Comparison of ENCODE assay signal across 15 mouse cellular contexts in the genomic region with DNA sequence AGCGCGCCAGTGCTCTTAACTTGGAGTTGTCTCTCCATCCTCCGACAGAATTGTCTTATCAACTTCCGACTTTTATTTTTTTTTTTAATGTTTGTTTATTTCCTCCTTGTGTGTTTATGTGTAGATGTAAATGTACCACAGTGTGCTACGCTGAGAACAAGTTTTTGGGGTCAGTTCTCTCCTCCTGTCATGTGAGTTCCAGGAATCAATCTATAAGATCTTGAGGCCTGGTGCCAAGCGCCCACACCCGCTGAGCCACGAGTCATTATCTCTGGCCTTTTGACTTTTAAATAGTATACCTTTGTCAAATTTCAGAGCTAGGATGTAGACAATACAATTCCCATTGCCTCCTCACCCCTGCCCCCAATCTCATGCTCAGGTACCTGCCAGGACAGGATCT. TPM values are rescaled to one million over a fixed set of nuclear protein-coding genes. Genes with fewer than 3 reads are reported as not detected.
DNase-seq lines count a peak whose midpoint lies in the region; ATAC-seq and TF ChIP-seq lines count a peak whose summit lies in the region.
"Had no signal": no experiment of that assay in that cellular context is flagged by ENCODE, and none has a peak within 500 bp of the region (broad histone marks: within the 10 kb centered on the region; RNA-seq: fewer than 3 reads in every experiment).

No protein-coding gene starts in this region.

- no peak for TF ChIP-seq RAD21 in MEL (IDR thresholded peaks at IDR 0.05; ENCODE audit: low read depth, low read length)

- H3K27ac ChIP-seq in heart, embryonic 12.5 days (ENCODE audit: poor library complexity, severe bottlenecking) = peak overlapping the region; percentile 77; the same call in 1 of the 2 replicates
- H3K27ac ChIP-seq in MEL (ENCODE audit: control insufficient read depth, low read depth, low read length) = peak overlapping the region; percentile 67
- peak overlapping the region; percentile 75 for H3K27ac ChIP-seq in liver, embryonic 14.5 days
- H3K27ac ChIP-seq: limb, embryonic 10.5 days; neural tube, embryonic 12.5 days had no signal

- H3K9ac ChIP-seq in heart, embryonic 12.5 days = no peak overlapping the region
- peak overlapping the region; percentile 31; the same call in 1 of the 2 replicates for H3K9ac ChIP-seq in MEL (ENCODE audit: control insufficient read depth, low read depth, low read length, poor library complexity, severe bottlenecking)
- H3K9ac ChIP-seq in liver, embryonic 14.5 days (replicated peaks) = no peak overlapping the region
- H3K9ac ChIP-seq: neural tube, embryonic 12.5 days had no signal

- no peak for ATAC-seq in heart, embryonic 12.5 days (ENCODE audit: insufficient number of reproducible peaks, low FRiP score)
- 0 out of 2 replicates have a peak, but pooled peaks have one; percentile 32 for ATAC-seq in liver, embryonic 14.5 days (ENCODE audit: insufficient read depth)

- H3K36me3 ChIP-seq in heart, embryonic 12.5 days = no peaks in the 10 kb centered on the region
- peaks cover 8% of the 10 kb centered on the region for H3K36me3 ChIP-seq in E14TG2a.4 (ENCODE audit: insufficient read depth, low read length)
- peaks cover 0 to 34% of the 10 kb centered on the region in 2 experiments; a peak in 2 of 4 replicates for H3K36me3 ChIP-seq in MEL (ENCODE audit: control insufficient read depth in 1 of 2, insufficient read depth in 2 of 2, low read length in 2 of 2)
- no peaks in the 10 kb centered on the region for H3K36me3 ChIP-seq in liver, embryonic 14.5 days (replicated peaks; ENCODE audit: control insufficient read depth, insufficient read depth, low read depth)
- H3K36me3 ChIP-seq: limb, embryonic 10.5 days; neural tube, embryonic 12.5 days had no signal

- TF ChIP-seq CTCF in E14TG2a.4 (conservative IDR thresholded peaks at IDR 0.05; ENCODE audit: low read length) = no peak
- no peak for TF ChIP-seq CTCF in MEL (IDR thresholded peaks at IDR 0.05 in 2 of 3, conservative IDR thresholded peaks at IDR 0.05 in 1 of 3; ENCODE audit: control insufficient read depth in 1 of 3, insufficient read depth in 1 of 3, low read depth in 2 of 3, low read length in 3 of 3, poor library complexity in 1 of 3, severe bottlenecking in 1 of 3)
- TF ChIP-seq CTCF in liver, embryonic 14.5 days (IDR thresholded peaks at IDR 0.05; ENCODE audit: low read depth) = no peak

- H3K4me1 ChIP-seq in heart, embryonic 12.5 days (replicated peaks) = peaks cover 29% of the 10 kb centered on the region
- H3K4me1 ChIP-seq in E14TG2a.4 (replicated peaks; ENCODE audit: low read depth, low read length) (peaks cover 81% of the 10 kb centered on the region), MEL (ENCODE audit: control insufficient read depth in 1 of 2, insufficient read depth in 2 of 2, low read length in 2 of 2) (peaks cover 15 to 21% of the 10 kb centered on the region in 2 experiments)
- H3K4me1 ChIP-seq in liver, embryonic 14.5 days (replicated peaks; ENCODE audit: control insufficient read depth in 2 of 2, insufficient read depth in 2 of 2, low read length in 1 of 2) = peaks cover 25 to 41% of the 10 kb centered on the region in 2 experiments
- H3K4me1 ChIP-seq: limb, embryonic 10.5 days; neural tube, embryonic 12.5 days had no signal

- no peak for TF ChIP-seq POLR2A in MEL (IDR thresholded peaks at IDR 0.05; ENCODE audit: control insufficient read depth in 1 of 2, insufficient read depth in 1 of 2, low read depth in 1 of 2, low read length in 2 of 2, poor library complexity in 1 of 2)

- no peak overlapping the region for H3K4me3 ChIP-seq in heart, embryonic 12.5 days
- H3K4me3 ChIP-seq in E14TG2a.4 (replicated peaks; ENCODE audit: low read length) = 0 out of 2 replicates have a peak overlapping the region, but pooled peaks have one; percentile 5
- H3K4me3 ChIP-seq in MEL (ENCODE audit: control insufficient read depth in 1 of 2, insufficient read depth in 1 of 2, low read depth in 2 of 2, low read length in 2 of 2) = no peak overlapping the region
- H3K4me3 ChIP-seq in liver, embryonic 14.5 days (ENCODE audit: insufficient read depth in 1 of 2, low read depth in 2 of 2, low read length in 2 of 2) = no peak overlapping the region
- H3K4me3 ChIP-seq: limb, embryonic 10.5 days; neural tube, embryonic 12.5 days had no signal

- peaks cover 2% of the 10 kb centered on the region for H3K79me2 ChIP-seq in MEL (ENCODE audit: control insufficient read depth, insufficient read depth, low read length, poor library complexity)

- 79% methylated on average over 8 of the region's 8 CpGs for WGBS in heart, embryonic 12.5 days
- WGBS in liver, embryonic 14.5 days (ENCODE audit: insufficient replicate concordance) = 38% methylated on average over 8 of the region's 8 CpGs

- H3K4me2 ChIP-seq in heart, embryonic 12.5 days = no peak overlapping the region
- peak overlapping the region; percentile 61 for H3K4me2 ChIP-seq in liver, embryonic 14.5 days (ENCODE audit: low read depth)
- H3K4me2 ChIP-seq: neural tube, embryonic 12.5 days had no signal

- no peak for DNase-seq in heart, postnatal 36 days
- DNase-seq in MEL (ENCODE audit: low read depth, low spot score) = peak; percentile 30
- DNase-seq in liver, embryonic 14.5 days (ENCODE audit: low read depth in 3 of 3, low spot score in 3 of 3) = no peak
- no peak for DNase-seq in thymus, postnatal 10 days (ENCODE audit: low spot score in 2 of 2)
- no peak for DNase-seq in kidney, postnatal 4 days
- DNase-seq in thymus, postnatal 0 days (ENCODE audit: low spot score) = no peak
- DNase-seq: cerebellum, postnatal 36 days; gastrocnemius, postnatal 14 days; kidney, adult 8-10 months; lung, postnatal 36 days; right cerebral cortex, adult 18-20 months had no signal

- TF ChIP-seq EP300 in MEL (IDR thresholded peaks at IDR 0.05; ENCODE audit: low read depth in 1 of 2, low read length in 2 of 2) = peak; percentile 20 to 26; a peak in 1 of 4 replicates
- no peak for TF ChIP-seq EP300 in liver, embryonic 14.5 days (IDR thresholded peaks at IDR 0.05; ENCODE audit: low read depth)

- intact Hi-C loops in heart, postnatal 36 days (cut with DNase I) = no loop called here

- no peaks in the 10 kb centered on the region for H3K27me3 ChIP-seq in heart, embryonic 12.5 days (replicated peaks)
- H3K27me3 ChIP-seq in E14TG2a.4 (ENCODE audit: insufficient read depth, low read length) = no peaks in the 10 kb centered on the region
- H3K27me3 ChIP-seq in MEL (ENCODE audit: control insufficient read depth in 1 of 2, insufficient read depth in 2 of 2, low read length in 2 of 2) = no peaks in the 10 kb centered on the region
- no peaks in the 10 kb centered on the region for H3K27me3 ChIP-seq in liver, embryonic 14.5 days (ENCODE audit: control insufficient read depth, insufficient read depth, low read length)
- H3K27me3 ChIP-seq: neural tube, embryonic 12.5 days had no signal

- no peaks in the 10 kb centered on the region for H3K9me3 ChIP-seq in heart, embryonic 12.5 days (replicated peaks)
- H3K9me3 ChIP-seq in E14TG2a.4 (ENCODE audit: low read length) (no peaks in the 10 kb centered on the region), MEL (replicated peaks; ENCODE audit: insufficient read depth, low read length) (no peaks in the 10 kb centered on the region)
- H3K9me3 ChIP-seq in liver, embryonic 14.5 days (ENCODE audit: control insufficient read depth, low read length) = no peaks in the 10 kb centered on the region
- H3K9me3 ChIP-seq: limb, embryonic 10.5 days; neural tube, embryonic 12.5 days had no signal

TF ChIP-seq in MEL, 35 proteins besides CTCF, POLR2A, EP300 and RAD21 (continues in another document):
- TF ChIP-seq ETS1 (IDR thresholded peaks at IDR 0.05; ENCODE audit: low read depth, low read length) = peak; percentile 65
- TF ChIP-seq MAX (IDR thresholded peaks at IDR 0.05; ENCODE audit: low read length) = 0 out of 2 replicates have a peak, but pooled peaks have one; percentile 25
- TF ChIP-seq ZNF384 (IDR thresholded peaks at IDR 0.05; ENCODE audit: low read depth, low read length) = 0 out of 2 replicates have a peak, but pooled peaks have one; percentile 54
- TF ChIP-seq MXI1 (IDR thresholded peaks at IDR 0.05; ENCODE audit: low read depth, low read length) = no peak
- TF ChIP-seq USF2 (IDR thresholded peaks at IDR 0.05; ENCODE audit: borderline replicate concordance in 1 of 2, insufficient read depth in 1 of 2, low read depth in 1 of 2, low read length in 2 of 2) = no peak
- no peak for TF ChIP-seq MEF2A (IDR thresholded peaks at IDR 0.05; ENCODE audit: extremely low read depth, insufficient replicate concordance, low read depth, low read length, poor library complexity, severe bottlenecking)
- no peak for TF ChIP-seq MAZ (IDR thresholded peaks at IDR 0.05; ENCODE audit: low read depth, low read length)
- TF ChIP-seq RCOR1 (IDR thresholded peaks at IDR 0.05; ENCODE audit: low read depth, low read length) = no peak
- no peak for TF ChIP-seq POLR2AphosphoS5 (IDR thresholded peaks at IDR 0.05; ENCODE audit: borderline replicate concordance, low read depth, low read length)
- TF ChIP-seq GATA1 (IDR thresholded peaks at IDR 0.05; ENCODE audit: low read depth, low read length) = peak; percentile 46
- no peak for TF ChIP-seq GABPA (IDR thresholded peaks at IDR 0.05; ENCODE audit: low read depth, low read length)
- TF ChIP-seq SIN3A (IDR thresholded peaks at IDR 0.05; ENCODE audit: low read length) = 0 out of 2 replicates have a peak, but pooled peaks have one; percentile 37
- TF ChIP-seq KAT2A (conservative IDR thresholded peaks at IDR 0.05; ENCODE audit: low read depth, low read length) = no peak

RNA-seq across cellular contexts. Expression of gene Kat2b, which starts 28.9 kb away (rescaled TPM):
- polyA plus RNA-seq in heart, embryonic 12.5 days (2016; fragmentation: Nextera tagmentation; extraction: Ambion mirVana) = 9.9 and 14.0 TPM in 2 replicates
- 10 to 100 TPM; 83.7 to 93.5 TPM for total RNA-seq in heart, postnatal 36 days (2021)
- total RNA-seq in MEL (2012; rRNA removed) = 6.2 and 6.4 TPM in 2 replicates
- 1 to 10 TPM in 1 of 2 experiments, not detected in 1; 7.4 TPM for polyA plus RNA-seq in MEL (2012; ENCODE audit: insufficient read depth in 1 of 2, insufficient read length in 2 of 2, low read depth in 1 of 2, low replicate concordance in 2 of 2, missing spikeins in 1 of 2)
- 4.0 and 6.0 TPM in 2 replicates for polyA plus RNA-seq in liver, embryonic 14.5 days (2012; rRNA removed)
- 6.1 and 7.5 TPM in 2 replicates for polyA plus RNA-seq in liver, embryonic 14.5 days (2014; fragmentation: Nextera tagmentation; extraction: Ambion mirVana)
- 10.7 and 12.7 TPM in 2 replicates for polyA plus RNA-seq in thymus, postnatal 0 days (2015; fragmentation: Nextera tagmentation; extraction: Ambion mirVana)

RNA-seq across cellular contexts. Expression of gene Pp2d1, which starts 56.3 kb away (rescaled TPM):
- polyA plus RNA-seq in heart, embryonic 12.5 days (2016; fragmentation: Nextera tagmentation; extraction: Ambion mirVana) = 0.19 and 0.23 TPM in 2 replicates
- total RNA-seq in heart, postnatal 36 days (2021) = not detected
- 0.07 and 0.08 TPM in 2 replicates for total RNA-seq in MEL (2012; rRNA removed)
- polyA plus RNA-seq in MEL (2012; ENCODE audit: insufficient read depth in 1 of 2, insufficient read length in 2 of 2, low read depth in 1 of 2, low replicate concordance in 2 of 2, missing spikeins in 1 of 2) = under 1 TPM in 1 of 2 experiments, not detected in 1; 0.04 TPM
- not detected in 2 replicates for polyA plus RNA-seq in liver, embryonic 14.5 days (2012; rRNA removed)
- polyA plus RNA-seq in liver, embryonic 14.5 days (2014; fragmentation: Nextera tagmentation; extraction: Ambion mirVana) = 0.09 TPM in 1 of 2 replicates, not detected in the other
- 0.26 and 0.33 TPM in 2 replicates for polyA plus RNA-seq in thymus, postnatal 0 days (2015; fragmentation: Nextera tagmentation; extraction: Ambion mirVana)
- total RNA-seq: gastrocnemius, postnatal 14 days had no signal
